Mouse (Mus musculus): ENCODE data around the gene Ube2b. TPM values are rescaled to one million over a fixed set of nuclear protein-coding genes. Genes with fewer than 3 reads are reported as not detected.

The Ube2b gene
- polyA plus RNA-seq, 1 experiment from 2014 or later: 183 TPM

DNA sequence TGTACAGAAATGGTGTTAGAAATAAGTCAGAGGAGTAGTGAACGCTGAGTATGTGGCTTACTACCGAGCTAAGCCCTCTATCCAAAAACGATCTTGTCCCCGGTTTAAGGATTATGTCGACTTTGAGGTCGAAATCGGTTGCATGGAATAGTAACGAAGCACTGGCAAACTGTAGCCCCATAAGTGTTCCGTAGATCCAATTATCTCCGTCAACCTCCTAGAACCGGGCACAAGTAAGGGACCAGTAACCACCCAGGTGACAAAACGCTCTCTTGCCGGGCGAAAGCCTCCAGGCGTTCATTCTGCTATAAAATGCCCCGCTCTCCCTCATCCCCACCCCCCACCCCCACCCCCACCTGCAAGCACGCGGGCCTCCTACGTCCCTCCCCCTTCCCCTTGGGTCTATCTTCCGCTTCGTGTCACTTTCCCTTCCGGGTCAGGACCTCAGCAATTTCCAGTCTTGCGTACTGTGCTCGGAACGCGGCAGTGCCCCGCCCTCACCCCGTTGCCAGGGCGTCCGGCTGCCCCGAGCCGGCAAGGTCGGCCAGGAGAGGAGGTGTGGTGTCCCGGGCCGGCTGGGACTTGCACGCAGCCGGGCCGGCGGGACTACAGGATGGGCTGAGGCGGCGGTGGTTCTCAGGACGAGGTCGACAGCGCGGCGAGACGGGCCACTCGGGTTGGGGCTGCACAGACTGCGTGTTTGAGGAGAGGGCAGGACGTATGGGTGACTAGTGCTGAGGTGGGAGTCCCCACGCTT, 3.4 kb upstream of the Ube2b start, which contains the start of gene Cdkl3:
Gene Cdkl3 (plus strand): TSS at position 450 of the 757 bp plus-strand sequence.
- no peaks in the 10 kb centered on the region for H3K36me3 ChIP-seq (ENCODE audit: control insufficient read depth, insufficient read depth, low read length)
- no peaks in the 10 kb centered on the region; the same call in 1 of the 2 replicates for H3K4me1 ChIP-seq (replicated peaks; ENCODE audit: control insufficient read depth, insufficient read depth)
- H3K4me2 ChIP-seq (replicated peaks; ENCODE audit: low read depth): peak within 1 kb of the TSS; percentile 67
- no peaks in the 10 kb centered on the region for H3K27me3 ChIP-seq (ENCODE audit: control insufficient read depth, insufficient read depth, low read length)
- peak within 1 kb of the TSS; percentile 95 for H3K27ac ChIP-seq (replicated peaks)
- ATAC-seq (ENCODE audit: low FRiP score, low TSS enrichment) (peak; percentile 94), DNase-seq (ENCODE audit: low spot score) (peak; percentile 97)
- no peak; the same call in 1 of the 2 replicates for TF ChIP-seq CTCF (IDR thresholded peaks at IDR 0.05; ENCODE audit: low read depth)
- no peak for TF ChIP-seq EP300 (optimal IDR thresholded peaks at IDR 0.05)
- H3K4me3 ChIP-seq (ENCODE audit: low read depth, low read length): peak within 1 kb of the TSS; percentile 73
- peak within 1 kb of the TSS; percentile 80 for H3K9ac ChIP-seq (ENCODE audit: low read length)
- WGBS: under 1% methylated on average over 48 of the region's 51 CpGs
- no peaks in the 10 kb centered on the region for H3K9me3 ChIP-seq (ENCODE audit: control insufficient read depth, low read length)

DNA sequence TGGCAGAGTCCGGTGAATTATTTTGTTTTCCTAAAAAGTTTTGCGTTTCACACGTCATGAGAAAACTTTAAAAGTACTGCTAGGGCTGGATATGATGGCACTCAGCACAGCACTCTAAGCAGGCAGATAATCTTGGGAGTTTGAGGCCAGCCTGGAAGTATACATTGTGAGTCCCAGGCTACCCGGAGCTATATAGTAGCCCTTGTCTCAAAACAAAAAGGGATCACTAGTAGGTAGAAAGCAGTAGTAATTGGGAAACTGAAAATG, 2.9 kb upstream of the Ube2b start:
- WGBS: 14% methylated on average over 4 of the region's 4 CpGs
- no peak for DNase-seq (ENCODE audit: low spot score)
- TF ChIP-seq EP300 (optimal IDR thresholded peaks at IDR 0.05): no peak
- TF ChIP-seq CTCF (IDR thresholded peaks at IDR 0.05; ENCODE audit: low read depth): no peak
- Histone ChIP-seq H3K4me3 (ENCODE audit: low read depth, low read length) (peak overlapping the region; percentile 73), H3K4me2 (replicated peaks; ENCODE audit: low read depth) (peak overlapping the region; percentile 67), H3K36me3 (ENCODE audit: control insufficient read depth, insufficient read depth, low read length) (no peaks in the 10 kb centered on the region), H3K9me3 (ENCODE audit: control insufficient read depth, low read length) (no peaks in the 10 kb centered on the region), H3K27me3 (ENCODE audit: control insufficient read depth, insufficient read depth, low read length) (no peaks in the 10 kb centered on the region), H3K27ac (replicated peaks) (peak overlapping the region; percentile 95), H3K4me1 (replicated peaks; ENCODE audit: control insufficient read depth, insufficient read depth) (peaks cover under 1% of the 10 kb centered on the region; the same call in 1 of the 2 replicates), H3K9ac (ENCODE audit: low read length) (peak overlapping the region; percentile 74; the same call in 1 of the 2 replicates)
- ATAC-seq (ENCODE audit: low FRiP score, low TSS enrichment): no peak

DNA sequence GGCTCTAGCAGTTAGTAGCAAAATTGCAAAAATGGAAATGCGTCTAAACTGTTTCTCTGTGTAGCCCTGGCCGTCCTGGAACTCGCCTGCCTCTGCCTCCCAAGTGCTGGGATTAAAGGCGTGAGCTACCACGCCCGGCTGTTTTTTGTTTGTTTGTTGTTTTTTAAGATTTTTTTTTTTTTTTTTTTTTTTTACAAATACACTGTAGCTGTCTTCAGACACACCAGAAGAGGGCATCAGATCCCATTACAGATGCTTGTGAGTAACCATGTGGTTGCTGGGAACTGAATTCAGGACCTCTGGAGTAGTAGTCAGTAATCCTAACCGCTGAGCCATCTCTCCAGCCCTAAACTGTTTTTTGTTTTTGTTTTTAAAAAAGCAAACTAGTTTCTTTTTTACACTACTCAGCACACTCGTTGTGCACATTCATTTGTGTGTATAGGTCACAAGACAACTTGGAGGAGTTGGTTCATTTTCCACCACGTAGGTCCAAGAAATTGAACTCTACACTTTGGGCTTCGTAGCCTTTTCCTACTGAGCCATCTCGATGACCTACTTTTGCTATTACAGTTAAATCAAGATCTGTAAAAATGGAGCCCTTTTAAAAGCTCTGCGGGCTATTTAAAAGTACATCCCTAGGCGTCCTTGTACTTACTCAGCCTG, 2.4 kb upstream of the Ube2b start:
- 72% methylated on average over 13 of the region's 13 CpGs for WGBS
- H3K4me3 ChIP-seq (ENCODE audit: low read depth, low read length): 0 out of 2 replicates have a peak overlapping the region, but pooled peaks have one; percentile 73
- TF ChIP-seq EP300 (optimal IDR thresholded peaks at IDR 0.05): no peak
- no peak; the same call in 1 of the 2 replicates for TF ChIP-seq CTCF (IDR thresholded peaks at IDR 0.05; ENCODE audit: low read depth)
- no peaks in the 10 kb centered on the region for H3K9me3 ChIP-seq (ENCODE audit: control insufficient read depth, low read length)
- H3K36me3 ChIP-seq (ENCODE audit: control insufficient read depth, insufficient read depth, low read length): no peaks in the 10 kb centered on the region
- peak overlapping the region; percentile 74; the same call in 1 of the 2 replicates for H3K9ac ChIP-seq (ENCODE audit: low read length)
- H3K27ac ChIP-seq (replicated peaks): peak overlapping the region; percentile 95
- no peaks in the 10 kb centered on the region for H3K27me3 ChIP-seq (ENCODE audit: control insufficient read depth, insufficient read depth, low read length)
- no peak for ATAC-seq (ENCODE audit: low FRiP score, low TSS enrichment)
- peak overlapping the region; percentile 67 for H3K4me2 ChIP-seq (replicated peaks; ENCODE audit: low read depth)
- no peak for DNase-seq (ENCODE audit: low spot score)
- H3K4me1 ChIP-seq (replicated peaks; ENCODE audit: control insufficient read depth, insufficient read depth): peaks cover 2% of the 10 kb centered on the region; the same call in 1 of the 2 replicates

DNA sequence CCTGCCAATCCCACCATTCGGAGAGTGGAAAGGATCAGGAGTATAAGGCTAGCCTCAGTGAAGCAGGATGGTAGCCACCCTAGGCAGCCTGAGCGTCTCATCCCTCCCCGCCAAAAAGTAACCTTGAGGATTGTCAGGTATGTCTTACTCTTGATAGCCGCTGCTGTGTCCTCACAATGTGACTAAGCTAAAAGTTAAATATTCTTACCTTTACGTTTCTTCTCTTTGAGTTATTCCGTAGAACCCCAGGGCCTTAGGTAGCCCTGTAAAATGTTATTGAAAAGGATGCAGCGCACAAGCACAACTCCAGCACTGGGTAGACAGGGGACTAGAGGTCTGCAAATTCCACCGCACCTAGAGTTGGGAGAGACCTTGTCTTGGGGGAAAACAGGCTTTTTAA, 1.3 kb upstream of the Ube2b start:
- DNase-seq (ENCODE audit: low spot score) (no peak), ATAC-seq (ENCODE audit: low FRiP score, low TSS enrichment) (no peak)
- TF ChIP-seq CTCF (IDR thresholded peaks at IDR 0.05; ENCODE audit: low read depth) (no peak), EP300 (optimal IDR thresholded peaks at IDR 0.05) (no peak)

DNA sequence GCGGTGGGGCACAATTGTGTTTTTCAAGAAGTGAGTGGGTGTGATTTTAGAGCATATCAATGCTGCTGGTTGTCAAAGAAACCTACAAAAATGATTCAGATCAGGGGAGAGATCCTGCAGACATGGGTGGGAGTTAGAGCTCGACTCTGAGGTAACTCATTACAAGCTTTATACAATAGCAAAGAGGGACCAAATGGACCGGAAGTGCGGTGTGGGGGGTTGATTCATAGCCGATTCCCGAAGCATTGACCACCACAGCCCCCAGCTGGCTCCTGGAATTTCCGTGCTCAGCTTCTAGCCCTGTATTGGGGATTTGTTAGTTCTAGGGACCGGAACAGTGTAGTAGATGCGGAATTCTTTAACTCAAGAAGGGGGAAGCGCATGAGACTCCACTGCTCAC, 779 bp upstream of the Ube2b start:
- peak overlapping the region; percentile 40; the same call in 1 of the 2 replicates for H3K4me2 ChIP-seq (replicated peaks; ENCODE audit: low read depth)
- H3K9ac ChIP-seq (ENCODE audit: low read length): no peak overlapping the region
- H3K27ac ChIP-seq (replicated peaks): peak overlapping the region; percentile 50; the same call in 1 of the 2 replicates
- H3K9me3 ChIP-seq (ENCODE audit: control insufficient read depth, low read length): no peaks in the 10 kb centered on the region
- 69% methylated on average over 10 of the region's 10 CpGs for WGBS
- H3K4me1 ChIP-seq (replicated peaks; ENCODE audit: control insufficient read depth, insufficient read depth): peaks cover 2% of the 10 kb centered on the region; the same call in 1 of the 2 replicates
- H3K27me3 ChIP-seq (ENCODE audit: control insufficient read depth, insufficient read depth, low read length): no peaks in the 10 kb centered on the region
- TF ChIP-seq CTCF (IDR thresholded peaks at IDR 0.05; ENCODE audit: low read depth) (no peak), EP300 (optimal IDR thresholded peaks at IDR 0.05) (no peak)
- peaks cover 13% of the 10 kb centered on the region for H3K36me3 ChIP-seq (ENCODE audit: control insufficient read depth, insufficient read depth, low read length)
- no peak for ATAC-seq (ENCODE audit: low FRiP score, low TSS enrichment)
- DNase-seq (ENCODE audit: low spot score): no peak
- no peak overlapping the region for H3K4me3 ChIP-seq (ENCODE audit: low read depth, low read length)

More for the DNA sequence above, 1.3 kb upstream of the Ube2b start:
- no peaks in the 10 kb centered on the region for H3K27me3 ChIP-seq (ENCODE audit: control insufficient read depth, insufficient read depth, low read length)
- WGBS: 93% methylated on average over 8 of the region's 8 CpGs
- H3K4me1 ChIP-seq (replicated peaks; ENCODE audit: control insufficient read depth, insufficient read depth): peaks cover 2% of the 10 kb centered on the region; the same call in 1 of the 2 replicates
- no peak overlapping the region for H3K4me2 ChIP-seq (replicated peaks; ENCODE audit: low read depth)
- H3K27ac ChIP-seq (replicated peaks): no peak overlapping the region
- H3K9ac ChIP-seq (ENCODE audit: low read length): no peak overlapping the region
- H3K4me3 ChIP-seq (ENCODE audit: low read depth, low read length): no peak overlapping the region
- peaks cover 8% of the 10 kb centered on the region for H3K36me3 ChIP-seq (ENCODE audit: control insufficient read depth, insufficient read depth, low read length)
- no peaks in the 10 kb centered on the region for H3K9me3 ChIP-seq (ENCODE audit: control insufficient read depth, low read length)

All from stomach, postnatal 0 days (tissue).